Mouse (Mus musculus) adrenal gland (tissue): ENCODE results near the gene Kdm6b.

Experiments used
- intact Hi-C: fragments of 180-260 bp; cut with DNase I; formaldehyde crosslinking; loops from one replicate; pipeline ENCODE4 v1.15.1; 2025

Gene Kdm6b

DNA sequence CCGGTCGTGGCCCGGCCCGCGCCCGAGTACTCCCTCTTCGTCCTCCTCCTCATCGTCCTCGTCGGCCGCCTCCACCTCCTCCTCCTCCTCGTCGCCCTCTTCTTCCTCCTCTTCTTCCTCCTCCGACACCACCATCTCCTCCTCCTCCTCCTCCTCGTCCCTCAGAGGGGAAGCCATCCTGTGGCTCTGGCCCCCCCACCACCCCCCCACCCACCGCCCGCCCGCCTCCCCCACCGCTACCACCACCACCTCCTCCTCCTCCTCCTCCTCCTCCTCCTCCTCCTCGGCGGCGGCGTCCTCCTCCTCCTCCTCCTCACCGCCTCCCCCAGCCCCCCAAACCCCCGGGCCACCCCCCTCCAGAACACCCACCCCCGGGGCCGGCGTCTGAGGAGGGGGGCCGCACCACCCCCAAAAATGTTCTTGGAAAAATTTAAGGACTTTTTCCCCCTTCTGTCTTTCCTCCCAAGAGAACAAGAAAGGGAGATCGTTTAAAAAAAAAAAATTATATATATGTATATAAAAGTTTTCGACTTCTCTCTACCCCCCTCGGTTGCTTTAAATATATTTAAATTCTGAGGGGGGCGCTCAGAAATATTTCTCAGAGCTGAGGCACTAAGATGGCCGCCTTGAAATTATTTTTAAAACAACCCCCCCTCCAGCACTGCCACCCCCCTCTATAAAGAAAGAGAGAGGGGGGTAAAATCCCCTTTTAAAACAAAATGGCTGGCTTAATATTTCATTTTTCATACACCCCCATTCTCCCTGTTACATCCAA, 44.1 kb downstream of the Kdm6b start, which contains the start of gene Chd3:
TSS of gene Chd3 (minus strand) at position 192 of the 775 bp plus-strand sequence.
- intact Hi-C loops, result no loop called here

GRCm38 (mm10) chr11:69368356-69369214, 44.9 kb downstream of the Kdm6b start:
- intact Hi-C loops, result no loop called here

GRCm38 (mm10) chr11:69367616-69368355, 45.7 kb downstream of the Kdm6b start:
- intact Hi-C loops, result no loop called here

GRCm38 (mm10) chr11:69366855-69367615, 46.4 kb downstream of the Kdm6b start:
- intact Hi-C loops, result no loop called here

GRCm38 (mm10) chr11:69366157-69366854, 47.2 kb downstream of the Kdm6b start:
- intact Hi-C loops, result no loop called here

GRCm38 (mm10) chr11:69365722-69366121, 47.8 kb downstream of the Kdm6b start:
- intact Hi-C loops, result no loop called here

DNA sequence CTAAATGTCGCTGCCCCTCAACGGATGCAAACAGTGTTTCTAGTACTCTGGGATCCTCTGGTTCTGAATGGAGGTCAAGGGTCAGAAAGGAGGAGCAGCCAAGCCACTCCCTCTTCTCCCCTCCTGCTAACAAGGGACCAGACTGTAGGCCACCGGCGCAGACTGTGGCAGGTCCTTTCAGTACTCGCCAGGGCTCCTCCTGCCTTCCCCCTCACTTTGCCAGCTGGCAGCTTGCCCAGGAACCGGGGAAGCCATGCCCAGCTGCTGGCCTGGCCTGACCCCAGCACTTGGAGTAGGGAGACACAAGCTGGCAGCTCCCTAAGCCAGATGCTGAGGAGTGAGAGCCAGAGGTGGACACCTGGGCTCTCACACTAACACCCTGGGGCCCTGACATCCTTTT, 48.6 kb downstream of the Kdm6b start:
- intact Hi-C loops, result no loop called here

- intact Hi-C loops, result no loop called here
Observed at GRCm38 (mm10) chr11:69364376-69364775, 49.1 kb downstream of the Kdm6b start.

DNA sequence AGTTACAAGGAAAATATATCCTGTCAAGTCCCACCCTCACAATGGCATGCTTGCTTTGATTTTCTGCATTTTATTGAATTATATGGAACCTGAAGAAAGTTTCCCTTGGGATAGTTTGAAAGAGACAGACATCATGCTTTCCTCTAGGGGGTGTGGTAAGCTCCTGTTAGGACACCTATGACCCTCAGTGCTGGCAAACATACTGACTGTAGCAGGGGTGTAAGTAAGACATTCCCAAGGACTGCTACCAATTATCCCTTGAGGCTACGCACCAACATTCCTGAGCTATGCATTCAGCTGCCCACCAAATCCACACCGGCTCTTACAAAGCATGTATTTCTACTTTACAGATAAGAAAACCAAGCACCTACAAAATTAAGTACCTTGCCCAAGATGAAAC, 51.0 kb downstream of the Kdm6b start:
- intact Hi-C loops, result no loop called here

DNA sequence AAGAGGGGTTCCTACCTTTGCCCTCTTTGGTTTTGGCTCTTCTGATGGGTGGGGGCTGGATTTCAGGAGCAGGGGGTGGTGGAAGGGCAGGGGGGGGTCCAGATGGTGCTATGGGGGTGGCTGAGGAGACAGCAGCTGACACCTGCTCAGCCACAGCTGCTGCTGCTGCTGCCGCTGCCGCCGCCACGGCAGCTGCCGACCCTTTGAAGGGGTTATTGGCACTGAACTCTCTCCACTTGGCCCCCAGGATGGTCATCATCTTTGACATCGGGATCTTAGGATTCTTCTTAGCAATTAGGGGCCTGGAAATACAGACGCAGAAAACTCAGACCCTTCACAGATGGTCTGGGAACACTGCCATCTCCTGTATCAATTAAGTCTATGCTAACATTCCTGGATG, 51.5 kb downstream of the Kdm6b start:
- intact Hi-C loops, result no loop called here

DNA sequence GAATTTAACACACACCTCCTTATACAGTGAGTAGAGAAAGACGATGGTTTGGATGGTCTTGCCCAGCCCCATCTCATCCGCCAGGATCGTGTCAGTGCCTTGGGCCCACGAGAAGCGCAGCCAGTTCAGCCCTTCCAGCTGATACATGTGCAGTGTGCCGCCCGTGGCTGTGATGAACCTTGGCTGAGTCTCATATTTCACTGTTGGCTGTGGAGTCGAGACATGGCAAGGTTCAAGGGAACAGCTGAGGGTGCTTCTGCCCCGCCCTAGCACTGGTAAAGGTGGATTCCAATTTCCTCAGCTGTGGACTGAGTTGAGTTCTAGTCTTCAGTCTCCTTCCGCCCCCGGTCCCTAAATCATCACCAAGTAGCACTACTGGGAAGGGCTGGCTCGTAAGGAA, 55.8 kb downstream of the Kdm6b start:
- intact Hi-C loops, result no loop called here

GRCm38 (mm10) chr11:69356544-69356943, 56.9 kb downstream of the Kdm6b start:
- intact Hi-C loops, result no loop called here
